In genomic region chr1:181881532-181881931, GRCm38 (mm10) we compare ENCODE assay signal across 8 mouse cellular contexts. TPM values are rescaled to one million over a fixed set of nuclear protein-coding genes. Genes with fewer than 3 reads are reported as not detected.
DNase-seq lines count a peak whose midpoint lies in the region; ATAC-seq lines count a peak whose summit lies in the region.

No protein-coding gene starts in this region.

- no peak overlapping the region for H3K27ac ChIP-seq in kidney, embryonic 15.5 days
- H3K27ac ChIP-seq in intestine, embryonic 14.5 days (ENCODE audit: low read depth): no peak overlapping the region
- H3K27ac ChIP-seq in limb, embryonic 11.5 days (replicated peaks; ENCODE audit: low read depth, low read length): no peak overlapping the region
- H3K27ac ChIP-seq in midbrain, embryonic 11.5 days (ENCODE audit: low read depth, low read length): no peak overlapping the region

- 39% methylated on average over 8 of the region's 8 CpGs for WGBS in kidney, embryonic 15.5 days
- 30% methylated on average over 8 of the region's 8 CpGs for WGBS in intestine, embryonic 14.5 days
- 29% methylated on average over 8 of the region's 8 CpGs for WGBS in limb, embryonic 11.5 days
- 37% methylated on average over 8 of the region's 8 CpGs for WGBS in midbrain, embryonic 11.5 days

- no peak overlapping the region for H3K4me2 ChIP-seq in kidney, embryonic 15.5 days
- H3K4me2 ChIP-seq in intestine, embryonic 14.5 days (ENCODE audit: low read length): peak overlapping the region; percentile 11; the same call in 1 of the 2 replicates
- H3K4me2 ChIP-seq in limb, embryonic 11.5 days (ENCODE audit: low read depth, severe bottlenecking): no peak overlapping the region
- no peak overlapping the region for H3K4me2 ChIP-seq in midbrain, embryonic 11.5 days

- intact Hi-C loops in gastrocnemius, postnatal 14 days (cut with DNase I; ENCODE audit: low total_unique reads): loop anchor here (5.0 kb wide), 1 partner anchor 149 kb away; no protein-coding TSS in a partner anchor

- H3K9me3 ChIP-seq in kidney, embryonic 15.5 days (replicated peaks): no peaks in the 10 kb centered on the region
- no peaks in the 10 kb centered on the region for H3K9me3 ChIP-seq in intestine, embryonic 14.5 days (ENCODE audit: control insufficient read depth, low read length)
- H3K9me3 ChIP-seq in limb, embryonic 11.5 days (ENCODE audit: control insufficient read depth, low read length): no peaks in the 10 kb centered on the region
- no peaks in the 10 kb centered on the region for H3K9me3 ChIP-seq in midbrain, embryonic 11.5 days (ENCODE audit: control insufficient read depth, low read length)

- H3K36me3 ChIP-seq in kidney, embryonic 15.5 days: no peaks in the 10 kb centered on the region
- no peaks in the 10 kb centered on the region for H3K36me3 ChIP-seq in intestine, embryonic 14.5 days (ENCODE audit: control insufficient read depth, insufficient read depth, low read length)
- H3K36me3 ChIP-seq in limb, embryonic 11.5 days (ENCODE audit: control insufficient read depth, insufficient read depth, low read length): no peaks in the 10 kb centered on the region
- H3K36me3 ChIP-seq in midbrain, embryonic 11.5 days (ENCODE audit: control insufficient read depth, insufficient read depth, low read length): no peaks in the 10 kb centered on the region

- no peak overlapping the region for H3K4me3 ChIP-seq in kidney, embryonic 15.5 days (replicated peaks)
- no peak overlapping the region for H3K4me3 ChIP-seq in intestine, embryonic 14.5 days (ENCODE audit: low read depth, low read length)
- no peak overlapping the region for H3K4me3 ChIP-seq in limb, embryonic 11.5 days (ENCODE audit: low read depth, low read length)
- H3K4me3 ChIP-seq in midbrain, embryonic 11.5 days (ENCODE audit: low read depth, low read length): no peak overlapping the region

- H3K9ac ChIP-seq in kidney, embryonic 15.5 days: no peak overlapping the region
- no peak overlapping the region for H3K9ac ChIP-seq in intestine, embryonic 14.5 days (ENCODE audit: low read length)
- H3K9ac ChIP-seq in limb, embryonic 11.5 days (ENCODE audit: low read length): no peak overlapping the region
- no peak overlapping the region for H3K9ac ChIP-seq in midbrain, embryonic 11.5 days (ENCODE audit: low read length)

- no peak for ATAC-seq in kidney, embryonic 15.5 days (replicated peaks; ENCODE audit: low FRiP score)
- no peak; the same call in 1 of the 2 replicates for ATAC-seq in intestine, embryonic 14.5 days (replicated peaks; ENCODE audit: low FRiP score, low TSS enrichment, low read depth)
- ATAC-seq in limb, embryonic 11.5 days (ENCODE audit: insufficient number of reproducible peaks, low FRiP score, low TSS enrichment, low read depth): peak; percentile 52; the same call in 1 of the 2 replicates
- no peak for ATAC-seq in midbrain, embryonic 11.5 days (ENCODE audit: low FRiP score)

- H3K4me1 ChIP-seq in kidney, embryonic 15.5 days: 0 out of 2 replicates have a peak, but pooled peaks cover 4% of the 10 kb centered on the region
- H3K4me1 ChIP-seq in intestine, embryonic 14.5 days (replicated peaks; ENCODE audit: control insufficient read depth, insufficient read depth, low read length): no peaks in the 10 kb centered on the region
- H3K4me1 ChIP-seq in limb, embryonic 11.5 days (ENCODE audit: control insufficient read depth, insufficient read depth, low read length): no peaks in the 10 kb centered on the region
- H3K4me1 ChIP-seq in midbrain, embryonic 11.5 days (ENCODE audit: control insufficient read depth, insufficient read depth, low read length): no peaks in the 10 kb centered on the region

- DNase-seq in kidney, adult 11 months: peak; percentile 50
- DNase-seq in cerebellum, postnatal 14 days: peak; percentile 81 to 89
- DNase-seq in gastrocnemius, postnatal 14 days: peak; percentile 52
- peak; percentile 72 for DNase-seq in intestine, embryonic 14.5 days (ENCODE audit: low spot score)
- DNase-seq in limb, embryonic 11.5 days (ENCODE audit: low spot score): peak; percentile 73
- peak; percentile 90 for DNase-seq in midbrain, embryonic 11.5 days (ENCODE audit: low spot score, missing footprints)
- DNase-seq in spleen, adult 18-20 months: peak; percentile 64 to 79

- H3K27me3 ChIP-seq in kidney, embryonic 15.5 days: no peaks in the 10 kb centered on the region
- H3K27me3 ChIP-seq in intestine, embryonic 14.5 days (replicated peaks; ENCODE audit: control insufficient read depth, insufficient read depth, low read length): no peaks in the 10 kb centered on the region
- no peaks in the 10 kb centered on the region for H3K27me3 ChIP-seq in limb, embryonic 11.5 days (ENCODE audit: control insufficient read depth, insufficient read depth, low read length)
- no peaks in the 10 kb centered on the region for H3K27me3 ChIP-seq in midbrain, embryonic 11.5 days (ENCODE audit: control insufficient read depth, insufficient read depth, low read length)

RNA-seq across cellular contexts. Expression of gene Lbr, which starts 38.7 kb away (rescaled TPM):
- polyA plus RNA-seq in kidney, embryonic 15.5 days (2015; fragmentation: Nextera tagmentation; extraction: Ambion mirVana): 112 and 114 TPM in 2 replicates
- total RNA-seq in gastrocnemius, postnatal 14 days (2021): 10 to 100 TPM; 24.6 to 26.8 TPM
- polyA plus RNA-seq in intestine, embryonic 14.5 days (2014; fragmentation: Nextera tagmentation; extraction: Ambion mirVana): 157 and 168 TPM in 2 replicates
- 163 and 171 TPM in 2 replicates for polyA plus RNA-seq in limb, embryonic 11.5 days (2014; fragmentation: Nextera tagmentation; extraction: Ambion mirVana)
- 208 and 230 TPM in 2 replicates for polyA plus RNA-seq in midbrain, embryonic 11.5 days (2014; fragmentation: Nextera tagmentation; extraction: Ambion mirVana)
